Mouse (Mus musculus) adrenal gland, adult 8-10 months (tissue): Measurements from ENCODE around the gene Elk4. TPM values are rescaled to one million over a fixed set of nuclear protein-coding genes. Genes with fewer than 3 reads are reported as not detected.
A peak's percentile ranks its signal among the peaks of the same experiment; 100 is the strongest.

Experiments
- DNase-seq: peaks from one replicate; pipeline ENCODE4 v3.0.0; 2022
- total RNA-seq, 4 experiments: library from RNA; stranded (reverse); gene quantifications; 2 replicates each; pipeline ENCODE4 v1.2.4; 2022

Elk4 gene
- total RNA-seq, 4 experiments from 2014 or later: 91.7 to 118 (median 106) TPM

GRCm38 (mm10) chr1:131987432-131987831 is 20.0 kb upstream of the Elk4 start:
- DNase-seq: no peak

- no peak for DNase-seq
Observed at GRCm38 (mm10) chr1:131989476-131989875, 17.9 kb upstream of the Elk4 start.

GRCm38 (mm10) chr1:131990083-131990760 is 17.2 kb upstream of the Elk4 start:
- DNase-seq: no peak

- DNase-seq: peak; percentile 46
Observed at GRCm38 (mm10) chr1:131992561-131993001, 14.8 kb upstream of the Elk4 start.

- peak; percentile 80 for DNase-seq
Observed at GRCm38 (mm10) chr1:131993169-131994040, 14.0 kb upstream of the Elk4 start.

- DNase-seq: no peak
Observed at GRCm38 (mm10) chr1:131995062-131995461, 12.3 kb upstream of the Elk4 start.

GRCm38 (mm10) chr1:132000506-132000905 is 6.9 kb upstream of the Elk4 start:
- no peak for DNase-seq

GRCm38 (mm10) chr1:132001880-132002330 is 5.5 kb upstream of the Elk4 start:
- DNase-seq: no peak

- DNase-seq: no peak
Observed at GRCm38 (mm10) chr1:132003111-132003510, 4.3 kb upstream of the Elk4 start.

- no peak for DNase-seq
Observed at GRCm38 (mm10) chr1:132003817-132004216, 3.6 kb upstream of the Elk4 start.

- no peak for DNase-seq
Observed at GRCm38 (mm10) chr1:132004574-132005180, 2.7 kb upstream of the Elk4 start.

- no peak for DNase-seq
Observed at GRCm38 (mm10) chr1:132005466-132005865, 1.9 kb upstream of the Elk4 start.

GRCm38 (mm10) chr1:132006046-132006445 is 1.4 kb upstream of the Elk4 start:
- DNase-seq: no peak

- no peak for DNase-seq
Observed at GRCm38 (mm10) chr1:132006721-132007120, 686 bp upstream of the Elk4 start.

GRCm38 (mm10) chr1:132007828-132008827 is 721 bp downstream of the Elk4 start:
- peak; percentile 70 for DNase-seq

- no peak for DNase-seq
Observed at GRCm38 (mm10) chr1:132008881-132009644, 1.7 kb downstream of the Elk4 start.

GRCm38 (mm10) chr1:132010632-132011501 is 3.5 kb downstream of the Elk4 start:
- DNase-seq: no peak

- DNase-seq: no peak
Observed at GRCm38 (mm10) chr1:132011785-132012184, 4.4 kb downstream of the Elk4 start.

- DNase-seq: no peak
Observed at GRCm38 (mm10) chr1:132012861-132013260, 5.5 kb downstream of the Elk4 start.

- no peak for DNase-seq
Observed at GRCm38 (mm10) chr1:132014800-132015199, 7.4 kb downstream of the Elk4 start.
